Mouse (Mus musculus) heart, adult 2 months (tissue): ENCODE measurements around the gene Eme2.

Experiments
- CTCF ChIP-seq: fragments of 200-600 bp; IDR thresholded peaks from 2 replicates; pipeline ENCODE4 v1.8.1; 2022; ENCODE audit warnings: antibody characterized with exemption, mild to moderate bottlenecking, moderate library complexity
- EP300 ChIP-seq: fragments of 200-500 bp; IDR thresholded peaks from 2 replicates; pipeline ENCODE4 v1.6.1; 2011; ENCODE audit warnings: low read depth, low read length, control low read depth; ENCODE audit not compliant: insufficient read depth
- POLR2A ChIP-seq: fragments of 200-500 bp; IDR thresholded peaks from 2 replicates; pipeline ENCODE4 v1.6.1; 2011; ENCODE audit warnings: mild to moderate bottlenecking, low read depth, low read length, control low read depth; ENCODE audit not compliant: insufficient read depth

- no peak for TF ChIP-seq POLR2A
- no peak for TF ChIP-seq CTCF
- TF ChIP-seq EP300, result no peak
These were observed 17.4 kb downstream of the Eme2 start for GRCm38 (mm10) chr17:24877336-24878116.
